Mouse (Mus musculus) kidney, adult 2 months (tissue): ENCODE measurements around the gene Rtn4rl2. TPM values are rescaled to one million over a fixed set of nuclear protein-coding genes. Genes with fewer than 3 reads are reported as not detected.
A peak's percentile ranks its signal among the peaks of the same experiment; 100 is the strongest.

Experiments
- DNase-seq: peaks from one replicate; pipeline ENCODE4 v3.0.0; 2021
- H3K27ac ChIP-seq: fragments of 200-500 bp; 2 replicates; pipeline ENCODE4 v1.5.1; 2012; ENCODE audit warnings: low read depth, low read length, control low read depth, inconsistent platforms; ENCODE audit not compliant: insufficient read depth
- H3K27me3 ChIP-seq: fragments of 200-500 bp; replicated peaks from 2 replicates; pipeline ENCODE4 v1.6.1; 2012; ENCODE audit warnings: mild to moderate bottlenecking, moderate library complexity, low read length, inconsistent platforms; ENCODE audit not compliant: control insufficient read depth, insufficient read depth
- H3K36me3 ChIP-seq: fragments of 200-500 bp; 2 replicates; pipeline ENCODE4 v1.6.1; 2012; ENCODE audit warnings: mild to moderate bottlenecking, moderate library complexity, low read length, inconsistent platforms; ENCODE audit not compliant: control insufficient read depth, insufficient read depth
- H3K4me1 ChIP-seq: fragments of 200-500 bp; 2 replicates; pipeline ENCODE4 v1.6.1; 2011; ENCODE audit warnings: low read length; ENCODE audit not compliant: control insufficient read depth, insufficient read depth
- H3K4me3 ChIP-seq: fragments of 200-500 bp; 2 replicates; pipeline ENCODE4 v1.5.1; 2011; ENCODE audit warnings: mild to moderate bottlenecking, low read depth, low read length, control low read depth; ENCODE audit not compliant: insufficient read depth
- CTCF ChIP-seq: fragments of 200-500 bp; conservative IDR thresholded peaks from 2 replicates; pipeline ENCODE4 v1.5.1; 2011; ENCODE audit warnings: low read depth, mild to moderate bottlenecking, control low read depth, low read length, moderate library complexity, mixed read lengths; ENCODE audit not compliant: insufficient read depth, insufficient read length
- POLR2A ChIP-seq: fragments of 200-500 bp; IDR thresholded peaks from one replicate; pipeline ENCODE4 v1.6.1; 2011; ENCODE audit warnings: low read depth, low read length, control low read depth
- WGBS: fragments of 180-500 bp; shearing (Covaris S2); methylation state at CpG from one replicate; pipeline ENCODE4 v1.1.7; 2018; 5-methylcytosine and 5-hydroxymethylcytosine counted together
- polyA plus RNA-seq: library from polyadenylated mRNA; depleted of rRNA; stranded (reverse); fragments of >200 nt; gene quantifications from 2 replicates; pipeline ENCODE4 v1.2.3, GENCODE M21; 2012

The Rtn4rl2 gene
- polyA plus RNA-seq, 1 experiment = 1.4 TPM

GRCm38 (mm10) chr2:84861430-84861829 lies 25.1 kb downstream of the Rtn4rl2 start:
- no peak for DNase-seq
- Histone ChIP-seq H3K4me3 (no peak overlapping the region), H3K4me1 (0 out of 2 replicates have a peak, but pooled peaks cover 3% of the 10 kb centered on the region), H3K27ac (no peak overlapping the region), H3K27me3 (no peaks in the 10 kb centered on the region), H3K36me3 (no peaks in the 10 kb centered on the region)
- 92% methylated on average over 3 of the region's 3 CpGs for WGBS
- TF ChIP-seq CTCF (no peak), POLR2A (no peak)

- Histone ChIP-seq H3K4me1 (no peaks in the 10 kb centered on the region), H3K36me3 (no peaks in the 10 kb centered on the region), H3K27me3 (no peaks in the 10 kb centered on the region), H3K4me3 (no peak overlapping the region), H3K27ac (no peak overlapping the region)
- no peak for DNase-seq
- WGBS = 74% methylated on average over 7 of the region's 7 CpGs
- no peak for TF ChIP-seq CTCF
- TF ChIP-seq POLR2A = no peak
Measured at GRCm38 (mm10) chr2:84859991-84860780, 26.3 kb downstream of the Rtn4rl2 start.

GRCm38 (mm10) chr2:84858551-84858950 lies 28.0 kb downstream of the Rtn4rl2 start:
- Histone ChIP-seq H3K4me3 (no peak overlapping the region), H3K27ac (no peak overlapping the region), H3K36me3 (no peaks in the 10 kb centered on the region), H3K27me3 (no peaks in the 10 kb centered on the region), H3K4me1 (no peaks in the 10 kb centered on the region)
- no peak for DNase-seq
- TF ChIP-seq CTCF (no peak), POLR2A (no peak)
- WGBS = 86% methylated on average over 1 of the region's 1 CpGs

- WGBS = 49% methylated on average over 2 of the region's 2 CpGs
- Histone ChIP-seq H3K27me3 (no peaks in the 10 kb centered on the region), H3K4me3 (no peak overlapping the region), H3K27ac (no peak overlapping the region), H3K4me1 (peaks cover 3% of the 10 kb centered on the region; the same call in 1 of the 2 replicates), H3K36me3 (no peaks in the 10 kb centered on the region)
- DNase-seq = peak; percentile 73
- TF ChIP-seq POLR2A (no peak), CTCF (peak; percentile 92)
Measured at GRCm38 (mm10) chr2:84855732-84856131, 30.8 kb downstream of the Rtn4rl2 start.

GRCm38 (mm10) chr2:84851130-84852040 lies 35.1 kb downstream of the Rtn4rl2 start:
- no peak for TF ChIP-seq CTCF
- no peak for TF ChIP-seq POLR2A
- peak overlapping the region; percentile 74; the same call in 1 of the 2 replicates for H3K27ac ChIP-seq
- no peaks in the 10 kb centered on the region for H3K36me3 ChIP-seq
- H3K4me1 ChIP-seq = peaks cover 3% of the 10 kb centered on the region; the same call in 1 of the 2 replicates
- H3K4me3 ChIP-seq = no peak overlapping the region
- WGBS = 33% methylated on average over 23 of the region's 23 CpGs
- DNase-seq = peak; percentile 88
- H3K27me3 ChIP-seq = no peaks in the 10 kb centered on the region

GRCm38 (mm10) chr2:84850407-84851129 lies 35.9 kb downstream of the Rtn4rl2 start:
- WGBS = 60% methylated on average over 7 of the region's 7 CpGs
- no peaks in the 10 kb centered on the region for H3K36me3 ChIP-seq
- no peaks in the 10 kb centered on the region for H3K27me3 ChIP-seq
- no peak overlapping the region for H3K4me3 ChIP-seq
- DNase-seq = no peak
- H3K27ac ChIP-seq = no peak overlapping the region
- TF ChIP-seq CTCF = no peak
- TF ChIP-seq POLR2A = no peak
- H3K4me1 ChIP-seq = peaks cover 3% of the 10 kb centered on the region; the same call in 1 of the 2 replicates
